Mouse (Mus musculus) gastrocnemius, postnatal 36 days (tissue): ENCODE results near the gene Btc. TPM values are rescaled to one million over a fixed set of nuclear protein-coding genes. Genes with fewer than 3 reads are reported as not detected.

Experiments used
- DNase-seq, 2 experiments: peaks; one replicate each; pipeline ENCODE4 v3.0.0; 2022
- intact Hi-C: fragments of 180-260 bp; cut with DNase I; formaldehyde crosslinking; loops from one replicate; pipeline ENCODE4 v1.15.1; 2025
- long read RNA-seq, 2 experiments: library from polyadenylated mRNA; stranded (forward); transcript quantifications; one replicate each; pipeline ENCODE4 v2.0.0; 2021
- total RNA-seq, 2 experiments: library from RNA; stranded (reverse); gene quantifications; 2 replicates each; pipeline ENCODE4 v1.2.3; 2021

The Btc gene
- total RNA-seq, result under 1 TPM; 0.17 to 0.74 TPM
- long read RNA-seq, experiment 1, result 0 reads
- long read RNA-seq, experiment 2, result 0 reads

GRCm38 (mm10) chr5:91402339-91403211, at the start of gene Btc:
Gene Btc, minus strand, starts transcription at chr5:91402994.
- intact Hi-C loops, result no loop called here
- DNase-seq, result peak; percentile 71 to 78

GRCm38 (mm10) chr5:91444981-91445517, 42.3 kb upstream of the Btc start:
- intact Hi-C loops, result no loop called here
- no peak for DNase-seq

GRCm38 (mm10) chr5:91436563-91436962, 33.8 kb upstream of the Btc start:
- intact Hi-C loops, result no loop called here
- no peak for DNase-seq

- DNase-seq, result no peak
- intact Hi-C loops, result no loop called here
These were observed 32.2 kb upstream of the Btc start for GRCm38 (mm10) chr5:91434723-91435658.

GRCm38 (mm10) chr5:91428547-91428946, 25.8 kb upstream of the Btc start:
- intact Hi-C loops, result no loop called here
- no peak for DNase-seq

GRCm38 (mm10) chr5:91413814-91414213, 11.0 kb upstream of the Btc start:
- no peak for DNase-seq
- intact Hi-C loops, result no loop called here

GRCm38 (mm10) chr5:91404263-91404662, 1.5 kb upstream of the Btc start:
- DNase-seq, result no peak
- intact Hi-C loops, result no loop called here

- DNase-seq, result no peak
- intact Hi-C loops, result no loop called here
These were observed 487 bp upstream of the Btc start for GRCm38 (mm10) chr5:91403281-91403680.

- intact Hi-C loops, result no loop called here
- DNase-seq, result no peak
These were observed 2.2 kb downstream of the Btc start for GRCm38 (mm10) chr5:91400493-91401096.

- intact Hi-C loops, result no loop called here
- DNase-seq, result no peak
These were observed 27.3 kb downstream of the Btc start for GRCm38 (mm10) chr5:91375467-91375866.

- intact Hi-C loops, result no loop called here
- no peak for DNase-seq
These were observed 34.7 kb downstream of the Btc start for GRCm38 (mm10) chr5:91368061-91368565.

GRCm38 (mm10) chr5:91366925-91367324, 35.9 kb downstream of the Btc start:
- intact Hi-C loops, result no loop called here

GRCm38 (mm10) chr5:91363274-91363991, 39.4 kb downstream of the Btc start:
- DNase-seq, result no peak
- intact Hi-C loops, result no loop called here

More at GRCm38 (mm10) chr5:91366925-91367324, 35.9 kb downstream of the Btc start:
- DNase-seq, result no peak

- no peak for DNase-seq
- intact Hi-C loops, result no loop called here
These were observed 50.1 kb downstream of the Btc start for GRCm38 (mm10) chr5:91352645-91353044.

- DNase-seq, result no peak
- intact Hi-C loops, result no loop called here
These were observed 57.1 kb downstream of the Btc start for GRCm38 (mm10) chr5:91345681-91346080.

GRCm38 (mm10) chr5:91345064-91345463, 57.7 kb downstream of the Btc start:
- intact Hi-C loops, result no loop called here
- DNase-seq, result no peak

- intact Hi-C loops, result no loop called here
- DNase-seq, result no peak
These were observed 60.6 kb downstream of the Btc start for GRCm38 (mm10) chr5:91341981-91342760.

GRCm38 (mm10) chr5:91334227-91334626, 68.6 kb downstream of the Btc start:
- intact Hi-C loops, result no loop called here
- DNase-seq, result no peak
